Mouse (Mus musculus) inflammation-experienced regulatory T-cells (primary cell): ENCODE results near the gene Frs3. TPM values are rescaled to one million over a fixed set of nuclear protein-coding genes. Genes with fewer than 3 reads are reported as not detected.

Source experiments
- polyA plus RNA-seq, 2 experiments: library from polyadenylated mRNA; unstranded; fragments of 100-300 nt; shearing (Covaris generic); gene quantifications; one replicate each; pipeline ENCODE4 v1.2.1; 2017

The Frs3 gene
- 1 to 10 TPM; 1.2 to 5.1 TPM for polyA plus RNA-seq

GRCm38 (mm10) chr17:47688608-47689575 lies at the start of gene Frs3:
Frs3 (plus strand) TSS chr17:47689030.

GRCm38 (mm10) chr17:47688344-47688607 lies 554 bp upstream of the Frs3 start, which contains the start of gene Tomm6:
Tomm6 (minus strand) TSS chr17:47688386.

GRCm38 (mm10) chr17:47694442-47694502 lies 5.4 kb downstream of the Frs3 start, which contains the start of gene Gm21981:
Gm21981 (minus strand) TSS chr17:47694455.

GRCm38 (mm10) chr17:47694503-47695336 lies 5.9 kb downstream of the Frs3 start, which contains the start of gene Prickle4:
Prickle4 (minus strand) TSS chr17:47694736.

GRCm38 (mm10) chr17:47726566-47726965 lies 37.7 kb downstream of the Frs3 start, which contains the start of gene Pgc:
Pgc (plus strand) TSS chr17:47726842.

GRCm38 (mm10) chr17:47736856-47737255 lies 48.0 kb downstream of the Frs3 start, which contains the start of gene Tfeb:
Tfeb (plus strand) TSS chr17:47737030.

Other genes starting within 250 kb of the Frs3 start
- 10 to 100 TPM; 49.2 to 64.5 TPM for gene Taf8, start 186.7 kb upstream of the Frs3 start, polyA plus RNA-seq
- 100 to 1,000 TPM; 243 to 395 TPM for gene Ccnd3, start 184.0 kb upstream of the Frs3 start, polyA plus RNA-seq
- 10 to 100 TPM; 14.9 to 18.2 TPM for gene Bysl, start 77.5 kb upstream of the Frs3 start, polyA plus RNA-seq
- 10 to 100 TPM; 31.8 to 46.6 TPM for gene Med20, start 77.4 kb upstream of the Frs3 start, polyA plus RNA-seq
- gene Gm20517, start 77.4 kb upstream of the Frs3 start, polyA plus RNA-seq = 1 to 10 TPM; 1.5 to 2.4 TPM
- 1 to 10 TPM; 1.7 to 1.9 TPM for gene Usp49, start 58.3 kb upstream of the Frs3 start, polyA plus RNA-seq
- 100 to 1,000 TPM; 205 to 235 TPM for gene Tomm6, start 644 bp upstream of the Frs3 start, polyA plus RNA-seq
- gene Gm21981, start 5.4 kb downstream of the Frs3 start, polyA plus RNA-seq = under 1 TPM; 0.07 to 0.24 TPM
- gene Prickle4, start 5.7 kb downstream of the Frs3 start, polyA plus RNA-seq = not detected
- not detected for gene Pgc, start 37.8 kb downstream of the Frs3 start, polyA plus RNA-seq
- 10 to 100 TPM; 32.4 to 48.5 TPM for gene Tfeb, start 48.0 kb downstream of the Frs3 start, polyA plus RNA-seq
- under 1 TPM in 1 of 2 experiments, not detected in 1; 0.55 TPM for gene Mdfi, start 145.7 kb downstream of the Frs3 start, polyA plus RNA-seq
- 10 to 100 TPM; 18.6 to 36.5 TPM for gene Foxp4, start 235.6 kb downstream of the Frs3 start, polyA plus RNA-seq